Mouse (Mus musculus) heart, embryonic 15.5 days (tissue): ENCODE measurements around the gene Rbm20. TPM values are rescaled to one million over a fixed set of nuclear protein-coding genes. Genes with fewer than 3 reads are reported as not detected.

Source experiments
- ATAC-seq: fragments of 200-750 bp; cut with Nextera tagmentation; replicated peaks from 2 replicates; pipeline ENCODE4 v1.8.0; 2017; ENCODE audit warnings: low read depth, moderate TSS enrichment; ENCODE audit not compliant: insufficient number of reproducible peaks, insufficient read depth, low FRiP score
- H3K27ac ChIP-seq: fragments of 300-500 bp; sonication (generic); 2 replicates; pipeline ENCODE4 v1.5.1; 2015; ENCODE audit warnings: mild to moderate bottlenecking, inconsistent platforms
- H3K27me3 ChIP-seq: fragments of 300-500 bp; sonication (generic); 2 replicates; pipeline ENCODE4 v1.6.1; 2015; ENCODE audit warnings: inconsistent platforms
- H3K36me3 ChIP-seq: fragments of 300-500 bp; sonication (generic); 2 replicates; pipeline ENCODE4 v1.6.1; 2015; ENCODE audit warnings: mild to moderate bottlenecking, inconsistent platforms
- H3K4me1 ChIP-seq: fragments of 300-500 bp; sonication (generic); replicated peaks from 2 replicates; pipeline ENCODE4 v1.6.1; 2015; ENCODE audit warnings: inconsistent platforms
- H3K4me2 ChIP-seq: fragments of 300-500 bp; sonication (generic); 2 replicates; pipeline ENCODE4 v1.6.1; 2015; ENCODE audit warnings: inconsistent platforms, mild to moderate bottlenecking, moderate library complexity
- H3K4me3 ChIP-seq: fragments of 300-500 bp; sonication (generic); 2 replicates; pipeline ENCODE4 v1.5.1; 2015; ENCODE audit warnings: mild to moderate bottlenecking, inconsistent platforms
- H3K9ac ChIP-seq: fragments of 300-500 bp; sonication (generic); 2 replicates; pipeline ENCODE4 v1.6.1; 2015; ENCODE audit warnings: mild to moderate bottlenecking, inconsistent platforms
- H3K9me3 ChIP-seq: fragments of 300-500 bp; sonication (generic); replicated peaks from 2 replicates; pipeline ENCODE4 v1.6.1; 2016; ENCODE audit warnings: inconsistent platforms
- WGBS: fragments of 180-500 bp; shearing (Covaris S2); methylation state at CpG from one replicate; pipeline ENCODE4 v1.1.7; 2015; ENCODE audit warnings: mixed read lengths; 5-methylcytosine and 5-hydroxymethylcytosine counted together
- polyA plus RNA-seq: library from polyadenylated mRNA; unstranded; fragments of >200 nt; fragmentation: Nextera tagmentation; extraction: Ambion mirVana; gene quantifications from 2 replicates; pipeline ENCODE4 v1.2.1, GENCODE M21; 2015

The Rbm20 gene
- polyA plus RNA-seq, 1 experiment from 2014 or later, result 44.4 TPM

DNA sequence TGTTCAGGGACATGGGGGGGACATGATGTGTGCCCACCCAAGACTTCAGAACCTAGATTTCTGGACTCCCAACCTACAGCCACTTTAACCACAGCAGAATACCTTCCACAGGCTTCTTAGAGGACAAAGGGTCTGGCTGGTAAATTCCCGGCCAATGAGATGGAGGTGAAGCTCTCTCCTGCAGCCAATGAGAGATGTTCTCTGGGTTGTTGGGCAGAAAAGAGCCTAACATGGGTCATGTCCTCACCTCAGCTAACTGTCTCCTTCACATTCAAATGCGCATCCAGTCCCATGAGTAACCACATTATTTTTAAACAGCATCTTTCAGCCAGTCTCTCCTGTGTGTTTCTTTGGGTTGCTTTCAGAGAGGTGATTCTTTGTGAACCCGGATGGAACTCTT lies 5.7 kb upstream of the Rbm20 start:
- peak overlapping the region; percentile 83 for H3K27ac ChIP-seq
- WGBS, result 48% methylated on average over 3 of the region's 3 CpGs
- no peaks in the 10 kb centered on the region for H3K36me3 ChIP-seq
- H3K27me3 ChIP-seq, result peaks cover 3% of the 10 kb centered on the region; the same call in 1 of the 2 replicates
- H3K4me2 ChIP-seq, result no peak overlapping the region
- no peaks in the 10 kb centered on the region for H3K9me3 ChIP-seq
- ATAC-seq, result peak; percentile 25; the same call in 1 of the 2 replicates
- no peak overlapping the region for H3K4me3 ChIP-seq
- peaks cover 44% of the 10 kb centered on the region for H3K4me1 ChIP-seq
- H3K9ac ChIP-seq, result peak overlapping the region; percentile 24; the same call in 1 of the 2 replicates

DNA sequence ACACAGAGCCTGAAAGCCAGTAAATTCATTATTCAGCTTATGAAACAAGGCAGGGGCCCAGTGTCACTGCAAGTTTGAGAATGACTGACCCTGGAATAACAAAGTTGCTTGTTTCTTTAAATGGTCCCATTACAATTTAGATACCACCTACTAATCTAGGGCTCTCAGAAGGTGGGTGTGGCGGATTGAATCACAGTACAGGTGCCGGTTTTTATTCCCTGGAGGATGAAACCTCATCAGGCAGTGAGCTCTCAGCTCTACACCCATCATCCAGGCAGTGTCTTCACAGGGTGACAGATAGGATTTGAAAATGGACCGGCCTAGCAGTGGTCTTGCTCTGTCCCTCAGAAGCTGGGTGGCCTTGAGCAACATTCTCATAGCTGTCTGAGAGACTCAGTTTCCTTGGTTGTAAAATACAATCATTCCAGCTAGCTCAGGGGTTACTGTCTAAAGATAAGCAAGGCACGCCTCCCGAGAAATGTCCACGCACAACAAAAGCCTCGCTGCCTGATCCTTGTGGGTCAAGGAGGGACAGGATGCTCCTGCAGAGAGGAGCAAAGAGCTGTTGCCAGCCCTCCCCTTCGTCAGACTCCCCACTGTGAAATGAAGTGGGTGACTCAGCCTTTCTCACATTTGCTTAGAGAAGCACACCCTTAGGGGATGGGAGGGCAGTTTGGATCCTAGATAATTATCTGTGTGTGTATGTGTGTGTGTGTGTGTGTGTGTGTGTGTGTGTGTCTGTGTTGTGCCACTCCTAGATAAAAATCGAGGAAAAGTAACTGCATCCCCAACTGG lies 2.8 kb upstream of the Rbm20 start:
- no peaks in the 10 kb centered on the region for H3K9me3 ChIP-seq
- 22% methylated on average over 9 of the region's 9 CpGs for WGBS
- peak overlapping the region; percentile 94 for H3K4me2 ChIP-seq
- H3K27ac ChIP-seq, result peak overlapping the region; percentile 97
- H3K9ac ChIP-seq, result peak overlapping the region; percentile 45; the same call in 1 of the 2 replicates
- H3K4me3 ChIP-seq, result peak overlapping the region; percentile 8; the same call in 1 of the 2 replicates
- H3K27me3 ChIP-seq, result peaks cover 11% of the 10 kb centered on the region; the same call in 1 of the 2 replicates
- H3K36me3 ChIP-seq, result no peaks in the 10 kb centered on the region
- ATAC-seq, result no peak
- H3K4me1 ChIP-seq, result peaks cover 41% of the 10 kb centered on the region

DNA sequence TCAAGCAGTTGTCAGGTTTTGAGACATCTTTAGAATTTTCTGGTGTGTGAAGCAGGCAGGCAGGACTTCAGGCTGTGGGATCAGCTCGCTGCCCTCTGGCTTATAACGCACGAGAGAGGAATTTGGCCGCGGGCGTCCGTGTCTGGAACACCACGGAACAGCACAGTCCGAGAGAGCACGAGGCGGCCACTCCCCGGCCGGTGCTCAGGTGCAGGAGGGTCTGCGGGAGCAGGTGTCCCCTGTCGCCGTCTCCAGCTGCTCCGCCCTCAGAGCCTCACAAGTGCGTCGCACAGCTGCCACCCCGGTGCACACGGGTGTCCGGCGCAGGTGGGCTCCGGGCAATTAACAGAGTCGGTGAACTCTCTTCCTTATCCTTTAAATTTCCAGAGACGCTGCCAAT lies 878 bp upstream of the Rbm20 start:
- peak overlapping the region; percentile 84 for H3K9ac ChIP-seq
- no peak for ATAC-seq

DNA sequence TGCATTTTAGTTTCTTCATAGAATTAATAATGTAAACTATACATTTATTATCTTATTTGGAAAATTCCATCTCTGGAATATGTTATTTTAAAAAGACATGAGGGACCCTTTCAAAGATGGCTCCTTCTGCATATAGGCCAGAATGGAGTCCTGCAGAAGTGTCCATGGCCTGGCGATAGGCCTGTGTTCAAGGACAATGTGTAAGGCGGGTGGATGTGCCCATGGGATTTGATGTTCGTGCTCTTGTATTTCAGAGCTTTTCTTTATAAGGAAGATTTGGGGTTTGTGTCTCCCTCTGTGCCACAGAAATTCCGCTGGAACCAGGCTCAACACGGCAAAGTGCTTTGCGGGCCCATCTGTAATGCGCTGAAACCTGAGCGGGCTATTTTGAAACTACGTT lies 2.1 kb downstream of the Rbm20 start:
- Histone ChIP-seq H3K4me3 (peak overlapping the region; percentile 45), H3K9ac (peak overlapping the region; percentile 64), H3K27me3 (0 out of 2 replicates have a peak, but pooled peaks cover 7% of the 10 kb centered on the region), H3K4me2 (peak overlapping the region; percentile 94), H3K4me1 (peaks cover 28% of the 10 kb centered on the region), H3K9me3 (no peaks in the 10 kb centered on the region), H3K36me3 (no peaks in the 10 kb centered on the region), H3K27ac (peak overlapping the region; percentile 72)
- no peak for ATAC-seq
- 59% methylated on average over 9 of the region's 9 CpGs for WGBS

More for the DNA sequence above, 878 bp upstream of the Rbm20 start:
- WGBS, result 2% methylated on average over 26 of the region's 26 CpGs
- Histone ChIP-seq H3K9me3 (no peaks in the 10 kb centered on the region), H3K36me3 (no peaks in the 10 kb centered on the region), H3K4me1 (peaks cover 22% of the 10 kb centered on the region), H3K4me2 (peak overlapping the region; percentile 94), H3K27ac (peak overlapping the region; percentile 97), H3K27me3 (peaks cover 11% of the 10 kb centered on the region; the same call in 1 of the 2 replicates), H3K4me3 (peak overlapping the region; percentile 76)

DNA sequence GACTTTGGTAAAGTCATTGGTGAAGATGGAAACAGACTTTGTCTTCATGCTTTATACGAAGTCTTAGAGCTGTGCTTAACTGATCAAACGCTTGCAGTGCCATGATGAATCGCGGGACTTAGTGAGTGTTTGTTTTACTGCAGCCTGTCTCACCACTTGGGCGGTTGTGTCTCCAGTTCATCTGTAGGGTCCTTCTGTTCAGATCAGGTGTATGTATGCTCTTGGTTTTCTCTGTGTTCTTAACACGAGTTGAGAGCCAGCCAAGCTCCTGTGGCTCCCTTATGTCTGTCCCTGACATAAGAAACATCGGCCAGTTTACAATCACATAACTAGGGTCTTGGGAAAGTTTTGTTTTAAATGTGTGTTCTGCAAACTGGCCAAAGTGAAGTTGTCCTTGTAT lies 2.9 kb downstream of the Rbm20 start:
- Histone ChIP-seq H3K4me2 (peak overlapping the region; percentile 94), H3K9ac (peak overlapping the region; percentile 64)
- WGBS, result 39% methylated on average over 7 of the region's 7 CpGs

DNA sequence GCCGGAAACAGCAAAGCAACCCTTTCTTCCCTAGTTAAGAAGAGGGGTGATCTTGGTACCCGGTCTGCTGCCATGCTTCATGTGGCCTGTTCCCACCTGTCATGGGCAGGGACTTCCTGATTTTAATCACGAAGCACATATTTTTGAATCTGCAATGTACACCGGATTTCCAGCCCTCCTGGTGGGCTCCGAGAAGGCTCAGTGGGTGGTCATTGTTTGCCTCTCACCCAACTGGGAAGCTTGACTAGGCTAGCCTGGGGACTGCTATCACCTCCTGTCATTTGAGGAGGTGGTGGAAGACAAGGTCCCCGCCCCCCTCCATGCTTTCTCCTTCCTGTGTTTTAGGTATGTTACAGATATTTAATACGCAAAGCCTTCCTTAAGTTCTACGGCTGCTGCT lies 5.3 kb downstream of the Rbm20 start:
- peak overlapping the region; percentile 57 for H3K4me2 ChIP-seq
- no peaks in the 10 kb centered on the region for H3K36me3 ChIP-seq
- H3K9me3 ChIP-seq, result no peaks in the 10 kb centered on the region
- H3K4me3 ChIP-seq, result peak overlapping the region; percentile 23; the same call in 1 of the 2 replicates
- H3K9ac ChIP-seq, result 0 out of 2 replicates have a peak overlapping the region, but pooled peaks have one; percentile 14
- WGBS, result 22% methylated on average over 8 of the region's 8 CpGs
- no peak for ATAC-seq
- H3K27me3 ChIP-seq, result 0 out of 2 replicates have a peak, but pooled peaks cover under 1% of the 10 kb centered on the region
- H3K27ac ChIP-seq, result peak overlapping the region; percentile 65
- H3K4me1 ChIP-seq, result peaks cover 29% of the 10 kb centered on the region

More for the DNA sequence above, 2.9 kb downstream of the Rbm20 start:
- Histone ChIP-seq H3K4me1 (peaks cover 27% of the 10 kb centered on the region), H3K27me3 (0 out of 2 replicates have a peak, but pooled peaks cover 7% of the 10 kb centered on the region), H3K36me3 (no peaks in the 10 kb centered on the region), H3K4me3 (peak overlapping the region; percentile 45), H3K27ac (peak overlapping the region; percentile 72; the same call in 1 of the 2 replicates), H3K9me3 (no peaks in the 10 kb centered on the region)
- no peak for ATAC-seq

DNA sequence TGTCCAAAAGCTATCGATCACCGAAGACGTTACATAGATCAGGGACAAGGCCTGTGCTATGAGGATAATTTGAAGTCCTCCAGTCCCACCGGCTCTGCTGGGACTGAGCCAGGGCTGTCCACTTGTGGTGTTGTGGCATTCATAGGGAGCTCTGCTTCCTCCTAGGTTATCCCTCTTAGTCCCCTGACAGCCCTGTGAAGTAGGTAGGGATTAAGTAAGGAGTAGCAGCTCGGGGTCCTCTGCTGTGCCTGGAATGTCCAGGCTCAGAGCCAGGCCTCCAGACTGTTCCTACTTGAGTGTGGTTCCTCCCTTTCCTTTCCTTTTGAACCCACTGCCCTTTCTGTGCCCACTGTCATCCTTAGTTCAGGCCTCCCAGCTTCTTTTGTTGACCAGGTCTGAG lies 10.5 kb downstream of the Rbm20 start:
- H3K36me3 ChIP-seq, result no peaks in the 10 kb centered on the region
- no peak overlapping the region for H3K4me2 ChIP-seq
- ATAC-seq, result peak; percentile 68; the same call in 1 of the 2 replicates
- H3K27ac ChIP-seq, result peak overlapping the region; percentile 66
- 50% methylated on average over 5 of the region's 5 CpGs for WGBS
- no peak overlapping the region for H3K4me3 ChIP-seq
- no peak overlapping the region for H3K9ac ChIP-seq
- peaks cover 25% of the 10 kb centered on the region for H3K4me1 ChIP-seq
- H3K9me3 ChIP-seq, result no peaks in the 10 kb centered on the region
- H3K27me3 ChIP-seq, result no peaks in the 10 kb centered on the region

DNA sequence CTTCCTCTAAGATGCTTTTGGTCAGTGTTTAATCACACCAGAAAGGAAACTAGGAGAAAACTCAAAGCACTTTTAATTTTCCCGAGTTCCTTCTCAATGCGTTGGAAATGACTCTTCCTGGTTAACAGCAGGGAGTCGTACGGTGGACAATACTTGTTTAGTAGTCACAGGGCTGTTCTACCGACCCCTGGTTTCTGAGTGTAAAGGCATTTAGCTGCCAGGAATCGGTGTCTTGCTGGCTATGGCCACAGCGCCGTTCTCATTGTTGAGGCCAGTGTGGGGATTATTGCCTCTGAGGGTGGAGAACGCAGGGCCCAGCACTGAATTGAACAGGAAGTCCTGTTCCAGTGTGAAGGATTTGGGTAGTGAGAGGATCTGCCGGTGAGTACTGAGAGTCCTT lies 13.7 kb downstream of the Rbm20 start:
- H3K36me3 ChIP-seq, result no peaks in the 10 kb centered on the region
- H3K4me2 ChIP-seq, result no peak overlapping the region
- WGBS, result 74% methylated on average over 10 of the region's 10 CpGs
- no peak for ATAC-seq
- H3K27ac ChIP-seq, result no peak overlapping the region
- no peaks in the 10 kb centered on the region for H3K27me3 ChIP-seq
- H3K4me1 ChIP-seq, result peaks cover 20% of the 10 kb centered on the region
- no peaks in the 10 kb centered on the region for H3K9me3 ChIP-seq
- no peak overlapping the region for H3K9ac ChIP-seq
- no peak overlapping the region for H3K4me3 ChIP-seq

DNA sequence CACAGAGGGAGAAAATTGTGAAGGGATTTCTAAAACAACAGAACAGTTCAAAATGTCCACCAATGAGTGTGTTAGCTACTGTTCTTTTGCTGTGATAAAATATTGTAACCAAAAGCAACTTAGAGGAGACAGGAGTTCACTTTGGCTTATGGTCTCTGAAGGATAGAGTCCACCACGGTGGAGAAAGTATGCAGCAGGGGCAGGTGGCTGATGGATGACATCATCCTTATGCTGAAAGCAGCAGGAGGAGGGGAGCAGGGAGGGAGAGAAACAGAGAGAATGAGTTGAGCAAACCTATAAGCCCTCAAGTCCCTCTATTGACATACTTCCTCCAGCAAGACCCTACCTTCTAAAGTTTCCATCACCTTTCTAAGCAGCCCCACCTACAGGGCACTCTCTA lies 16.9 kb downstream of the Rbm20 start:
- Histone ChIP-seq H3K9ac (no peak overlapping the region), H3K4me2 (no peak overlapping the region), H3K27me3 (no peaks in the 10 kb centered on the region), H3K36me3 (no peaks in the 10 kb centered on the region), H3K27ac (peak overlapping the region; percentile 20; the same call in 1 of the 2 replicates), H3K4me3 (no peak overlapping the region), H3K4me1 (peaks cover 35% of the 10 kb centered on the region), H3K9me3 (no peaks in the 10 kb centered on the region)
- ATAC-seq, result no peak
- 12% methylated on average over 1 of the region's 1 CpGs for WGBS

DNA sequence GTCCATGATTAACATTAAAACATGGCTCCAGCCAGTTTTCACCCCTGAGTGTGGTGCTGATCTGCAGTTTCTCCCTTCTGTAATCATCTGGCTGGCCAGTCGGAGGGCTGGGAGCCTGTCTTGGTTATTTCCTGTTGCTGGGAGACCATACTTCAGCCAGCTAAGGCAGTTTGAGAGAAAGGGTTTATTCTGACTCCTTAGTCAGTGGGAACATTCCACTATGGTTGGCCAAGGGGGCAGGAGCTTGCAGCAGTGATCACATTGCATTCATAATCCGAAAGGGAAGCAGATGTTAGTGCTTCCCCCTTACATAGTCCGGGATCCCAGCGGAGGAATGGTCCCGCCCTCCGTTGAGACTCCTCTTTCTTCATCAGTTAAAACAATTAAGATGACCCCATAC lies 19.0 kb downstream of the Rbm20 start:
- H3K4me1 ChIP-seq, result peaks cover 49% of the 10 kb centered on the region

DNA sequence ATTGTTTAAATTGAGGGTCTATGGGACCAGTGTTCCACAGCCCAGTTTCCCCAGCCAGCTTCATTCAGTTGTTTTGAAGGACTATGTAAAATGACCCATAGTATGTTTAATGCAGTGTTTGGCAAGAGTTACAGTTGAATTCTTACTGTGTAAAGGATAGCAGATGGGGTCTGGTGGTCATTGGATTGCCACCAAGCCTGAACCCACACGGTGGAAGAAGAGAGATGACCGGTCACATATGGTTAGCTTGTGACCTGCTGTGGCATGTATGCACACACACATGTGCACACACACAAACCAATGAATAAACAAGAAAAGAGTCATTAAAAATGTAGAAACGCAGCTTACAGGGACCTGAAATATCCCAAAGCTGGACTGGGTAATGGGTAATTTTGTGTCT lies 19.5 kb downstream of the Rbm20 start:
- H3K4me2 ChIP-seq, result peak overlapping the region; percentile 57
- peaks cover 53% of the 10 kb centered on the region for H3K4me1 ChIP-seq
- no peaks in the 10 kb centered on the region for H3K36me3 ChIP-seq
- no peaks in the 10 kb centered on the region for H3K9me3 ChIP-seq
- WGBS, result 81% methylated on average over 3 of the region's 3 CpGs
- H3K27ac ChIP-seq, result peak overlapping the region; percentile 92
- ATAC-seq, result no peak
- H3K9ac ChIP-seq, result no peak overlapping the region
- H3K27me3 ChIP-seq, result no peaks in the 10 kb centered on the region
- no peak overlapping the region for H3K4me3 ChIP-seq

More for the DNA sequence above, 19.0 kb downstream of the Rbm20 start:
- H3K4me3 ChIP-seq, result no peak overlapping the region
- no peaks in the 10 kb centered on the region for H3K36me3 ChIP-seq
- peak overlapping the region; percentile 92 for H3K27ac ChIP-seq
- H3K9ac ChIP-seq, result no peak overlapping the region
- ATAC-seq, result no peak
- H3K9me3 ChIP-seq, result no peaks in the 10 kb centered on the region
- 61% methylated on average over 6 of the region's 6 CpGs for WGBS
- no peak overlapping the region for H3K4me2 ChIP-seq
- no peaks in the 10 kb centered on the region for H3K27me3 ChIP-seq
